ENCODE assay signal across 8 mouse cellular contexts in genomic region chr12:17366981-17367380, GRCm38 (mm10). TPM values are rescaled to one million over a fixed set of nuclear protein-coding genes. Genes with fewer than 3 reads are reported as not detected.
DNase-seq lines count a peak whose midpoint lies in the region; TF ChIP-seq lines count a peak whose summit lies in the region.

No protein-coding gene starts in this region.

- no peak overlapping the region for H3K27ac ChIP-seq in gastrocnemius, adult 2 months

- DNase-seq in cerebellum, adult 18-20 months, result peak; percentile 31 to 35
- no peak for DNase-seq in cerebellum, adult 9-10 months
- peak; percentile 40 to 66 for DNase-seq in cerebellum, postnatal 25 days
- DNase-seq in gastrocnemius, adult 2 months, result peak; percentile 69
- peak; percentile 80 for DNase-seq in induced T-regulatory cell, adult 2 months (ENCODE audit: low read depth)
- DNase-seq in left cerebral cortex, adult 11 months (ENCODE audit: low spot score), result peak; percentile 49
- peak; percentile 61 to 78 for DNase-seq in lung, postnatal 4 days
- DNase-seq in right cerebral cortex, postnatal 25 days, result peak; percentile 58

- TF ChIP-seq CTCF in gastrocnemius, adult 2 months (IDR thresholded peaks at IDR 0.05), result peak; percentile 83

- intact Hi-C loops in gastrocnemius, adult 2 months (cut with DNase I), result loop anchor here (5.0 to 10.0 kb wide), 2 partner anchors 185 to 428 kb away; no protein-coding TSS in a partner anchor

- no peak overlapping the region for H3K4me3 ChIP-seq in gastrocnemius, adult 2 months

RNA-seq across cellular contexts. Expression of gene Nol10, which starts 18.7 kb away (rescaled TPM):
- total RNA-seq in gastrocnemius, adult 2 months (2021), result 1 to 10 TPM; 8.8 to 9.2 TPM

RNA-seq across cellular contexts. Expression of gene Atp6v1c2, which starts 37.8 kb away (rescaled TPM):
- total RNA-seq in gastrocnemius, adult 2 months (2021), result not detected
